Mouse (Mus musculus): ENCODE data around the gene Prpf3.

DNA sequence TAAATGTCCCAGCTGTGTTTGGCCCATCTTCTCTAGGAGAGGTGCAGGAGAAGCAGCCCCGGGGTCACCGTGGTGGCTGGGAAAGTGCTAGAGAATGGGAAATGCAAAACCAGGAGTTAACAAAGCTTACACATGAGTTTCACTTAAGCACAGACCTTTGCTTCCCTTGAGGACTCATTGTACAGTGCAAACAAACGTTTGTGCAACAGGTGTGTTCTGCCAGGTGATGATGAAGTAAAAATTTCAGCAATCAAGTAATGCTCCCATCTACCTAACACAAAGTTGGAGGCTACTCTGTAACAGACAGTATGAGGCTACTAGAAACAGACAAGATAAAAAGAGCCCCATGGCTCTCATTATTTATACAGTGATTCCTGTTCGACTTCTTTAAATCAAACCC is 23.4 kb upstream of the Prpf3 start:
- no peak for TF ChIP-seq CTCF (IDR thresholded peaks at IDR 0.05; ENCODE audit: extremely low read depth, insufficient read length, insufficient replicate concordance, low read depth, low read length)
- no peak for TF ChIP-seq POLR2A (IDR thresholded peaks at IDR 0.05; ENCODE audit: low read depth, low read length)
